24 mouse cellular contexts compared by ENCODE assay signal in the genomic region with DNA sequence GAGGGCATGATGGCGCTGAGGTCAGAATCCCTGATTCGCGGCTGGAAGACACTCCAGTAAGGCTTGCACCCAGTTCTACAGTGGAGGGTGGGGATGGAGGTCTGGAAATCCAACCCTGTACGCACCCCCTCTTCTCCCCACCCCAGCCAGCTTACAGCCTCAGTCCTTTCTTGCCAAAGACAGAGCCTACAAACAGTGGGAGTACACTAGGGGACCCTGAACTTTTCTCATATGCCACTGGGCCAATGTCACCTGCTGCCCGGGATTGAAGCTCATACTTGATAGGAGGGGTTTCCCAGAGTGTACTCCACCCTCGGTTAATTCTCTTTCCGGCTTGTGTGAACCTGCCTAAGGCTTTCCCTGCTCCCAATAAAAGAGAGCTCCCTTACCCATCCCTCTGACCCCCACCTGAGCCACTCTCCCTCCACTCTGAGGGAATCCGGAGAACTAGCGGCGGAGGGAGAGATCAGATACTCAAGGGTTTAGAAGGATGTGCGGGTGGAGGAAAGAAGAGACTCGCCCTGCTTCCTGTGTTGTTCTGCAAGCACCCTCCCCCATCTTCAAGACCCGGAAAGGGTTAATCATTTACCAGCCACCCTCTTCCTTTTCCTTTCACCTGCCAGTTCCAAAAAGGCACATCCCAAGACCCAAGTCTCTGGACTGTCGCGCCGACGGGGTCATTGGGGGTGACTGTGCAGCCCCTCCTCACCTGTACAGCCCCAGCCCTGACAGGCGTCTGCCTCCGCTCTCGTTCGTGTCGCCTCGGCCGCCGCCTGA. TPM values are rescaled to one million over a fixed set of nuclear protein-coding genes. Genes with fewer than 3 reads are reported as not detected.
A peak's percentile ranks its signal among the peaks of the same experiment; 100 is the strongest.
DNase-seq lines count a peak whose midpoint lies in the region; ATAC-seq and TF ChIP-seq lines count a peak whose summit lies in the region.
"Had no signal": no experiment of that assay in that cellular context is flagged by ENCODE, and none has a peak within 500 bp of the region (broad histone marks: within the 10 kb centered on the region; RNA-seq: fewer than 3 reads in every experiment).

No protein-coding gene starts in this region.

- TF ChIP-seq CTCF in small intestine, adult 2 months (IDR thresholded peaks at IDR 0.05; ENCODE audit: extremely low read depth, insufficient read length, insufficient replicate concordance, low read depth, low read length) = no peak

- 0% methylated on average over 25 of the region's 25 CpGs for WGBS in hindbrain, embryonic 11.5 days
- 1% methylated on average over 25 of the region's 25 CpGs for WGBS in hindbrain, embryonic 13.5 days
- 1% methylated on average over 25 of the region's 25 CpGs for WGBS in midbrain, embryonic 11.5 days
- WGBS in midbrain, embryonic 15.5 days = under 1% methylated on average over 25 of the region's 25 CpGs
- 3% methylated on average over 25 of the region's 25 CpGs for WGBS in small intestine, adult 2 months

- no peak overlapping the region for H3K27ac ChIP-seq in hindbrain, embryonic 11.5 days (ENCODE audit: low read depth, low read length)
- no peak overlapping the region for H3K27ac ChIP-seq in hindbrain, embryonic 13.5 days
- H3K27ac ChIP-seq in midbrain, embryonic 11.5 days (ENCODE audit: low read depth, low read length) = no peak overlapping the region
- no peak overlapping the region for H3K27ac ChIP-seq in midbrain, embryonic 15.5 days
- H3K27ac ChIP-seq in small intestine, adult 2 months (ENCODE audit: insufficient read depth, low read depth, low read length) = no peak overlapping the region
- H3K27ac ChIP-seq: embryonic facial prominence, embryonic 15.5 days; gastrocnemius, adult 2 months; limb, embryonic 13.5 days; liver, embryonic 14.5 days; midbrain, embryonic 12.5 days; neural tube, embryonic 13.5 days had no signal

- H3K9me3 ChIP-seq in hindbrain, embryonic 11.5 days (ENCODE audit: control insufficient read depth, low read length) = no peaks in the 10 kb centered on the region
- no peaks in the 10 kb centered on the region for H3K9me3 ChIP-seq in hindbrain, embryonic 13.5 days
- no peaks in the 10 kb centered on the region for H3K9me3 ChIP-seq in midbrain, embryonic 11.5 days (ENCODE audit: control insufficient read depth, low read length)
- no peaks in the 10 kb centered on the region for H3K9me3 ChIP-seq in midbrain, embryonic 15.5 days
- H3K9me3 ChIP-seq: embryonic facial prominence, embryonic 15.5 days; limb, embryonic 13.5 days; midbrain, embryonic 12.5 days; neural tube, embryonic 13.5 days had no signal

- no peak for ATAC-seq in hindbrain, embryonic 11.5 days (ENCODE audit: low FRiP score)
- ATAC-seq in hindbrain, embryonic 13.5 days (ENCODE audit: low FRiP score) = no peak
- ATAC-seq in midbrain, embryonic 11.5 days (ENCODE audit: low FRiP score) = no peak
- no peak for ATAC-seq in midbrain, embryonic 15.5 days (replicated peaks)
- ATAC-seq in activated CD4-positive, CD25-positive, alpha-beta regulatory T cell, adult 4 months = peak; percentile 54
- ATAC-seq: hindbrain, embryonic 16.5 days had no signal

- no peaks in the 10 kb centered on the region for H3K4me1 ChIP-seq in hindbrain, embryonic 11.5 days (replicated peaks; ENCODE audit: control insufficient read depth, insufficient read depth, low read length)
- no peaks in the 10 kb centered on the region for H3K4me1 ChIP-seq in hindbrain, embryonic 13.5 days (replicated peaks)
- H3K4me1 ChIP-seq in midbrain, embryonic 11.5 days (ENCODE audit: control insufficient read depth, insufficient read depth, low read length) = no peaks in the 10 kb centered on the region; the same call in 1 of the 2 replicates
- no peaks in the 10 kb centered on the region for H3K4me1 ChIP-seq in midbrain, embryonic 15.5 days
- peaks cover 3% of the 10 kb centered on the region; the same call in 1 of the 2 replicates for H3K4me1 ChIP-seq in small intestine, adult 2 months (ENCODE audit: control insufficient read depth, insufficient read depth, insufficient read length, low read length)
- H3K4me1 ChIP-seq: limb, embryonic 13.5 days; midbrain, embryonic 12.5 days; neural tube, embryonic 13.5 days had no signal

- no peak for TF ChIP-seq POLR2A in small intestine, adult 2 months (IDR thresholded peaks at IDR 0.05; ENCODE audit: low read depth, low read length)

- H3K9ac ChIP-seq in hindbrain, embryonic 11.5 days (ENCODE audit: low read depth, low read length) = no peak overlapping the region
- H3K9ac ChIP-seq in hindbrain, embryonic 13.5 days = no peak overlapping the region
- H3K9ac ChIP-seq in midbrain, embryonic 11.5 days (ENCODE audit: low read length) = no peak overlapping the region
- H3K9ac ChIP-seq in midbrain, embryonic 15.5 days = no peak overlapping the region
- H3K9ac ChIP-seq: embryonic facial prominence, embryonic 15.5 days; limb, embryonic 13.5 days; liver, embryonic 14.5 days; midbrain, embryonic 12.5 days; neural tube, embryonic 13.5 days had no signal

- DNase-seq in hindbrain, embryonic 11.5 days (ENCODE audit: low spot score) = peak; percentile 48
- peak; percentile 92 for DNase-seq in midbrain, embryonic 11.5 days (ENCODE audit: low spot score, missing footprints)
- no peak for DNase-seq in embryo, embryonic 9.5 days (ENCODE audit: extremely low spot score)
- DNase-seq in left cerebral cortex, adult 8-10 months (ENCODE audit: low spot score in 2 of 2) = no peak
- DNase-seq: adrenal gland, postnatal 36 days; B cell, adult 2 months; cerebellum, adult 11-12 months; cerebellum, postnatal 14 days; gastrocnemius, adult 2 months; heart, postnatal 10 days; kidney, postnatal 10 days; right cerebral cortex, postnatal 14 days had no signal

- H3K27me3 ChIP-seq in hindbrain, embryonic 11.5 days (ENCODE audit: control insufficient read depth, insufficient read depth, low read length) = peaks cover 94% of the 10 kb centered on the region
- peaks cover 99% of the 10 kb centered on the region for H3K27me3 ChIP-seq in hindbrain, embryonic 13.5 days
- H3K27me3 ChIP-seq in midbrain, embryonic 11.5 days (ENCODE audit: control insufficient read depth, insufficient read depth, low read length) = peaks cover 96% of the 10 kb centered on the region
- peaks cover 97% of the 10 kb centered on the region for H3K27me3 ChIP-seq in midbrain, embryonic 15.5 days (replicated peaks)
- peaks cover 81% of the 10 kb centered on the region for H3K27me3 ChIP-seq in small intestine, adult 2 months (ENCODE audit: control insufficient read depth, insufficient read depth, low read length)

- H3K36me3 ChIP-seq in hindbrain, embryonic 11.5 days (ENCODE audit: control insufficient read depth, insufficient read depth, low read length) = no peaks in the 10 kb centered on the region
- no peaks in the 10 kb centered on the region for H3K36me3 ChIP-seq in hindbrain, embryonic 13.5 days
- H3K36me3 ChIP-seq in midbrain, embryonic 11.5 days (ENCODE audit: control insufficient read depth, insufficient read depth, low read length) = no peaks in the 10 kb centered on the region
- no peaks in the 10 kb centered on the region for H3K36me3 ChIP-seq in midbrain, embryonic 15.5 days (replicated peaks)
- no peaks in the 10 kb centered on the region for H3K36me3 ChIP-seq in small intestine, adult 2 months (ENCODE audit: control insufficient read depth, insufficient read depth, low read length)
- H3K36me3 ChIP-seq: embryonic facial prominence, embryonic 15.5 days; limb, embryonic 13.5 days; midbrain, embryonic 12.5 days; neural tube, embryonic 13.5 days had no signal

- no peak overlapping the region for H3K4me2 ChIP-seq in hindbrain, embryonic 11.5 days (replicated peaks; ENCODE audit: low read depth, low read length)
- H3K4me2 ChIP-seq in hindbrain, embryonic 13.5 days = no peak overlapping the region
- H3K4me2 ChIP-seq in midbrain, embryonic 11.5 days = no peak overlapping the region
- H3K4me2 ChIP-seq in midbrain, embryonic 15.5 days = no peak overlapping the region
- H3K4me2 ChIP-seq: embryonic facial prominence, embryonic 15.5 days; heart, embryonic 11.5 days; limb, embryonic 13.5 days; midbrain, embryonic 12.5 days; neural tube, embryonic 13.5 days had no signal

- no peak overlapping the region for H3K4me3 ChIP-seq in hindbrain, embryonic 11.5 days (ENCODE audit: low read depth, low read length)
- H3K4me3 ChIP-seq in hindbrain, embryonic 13.5 days = no peak overlapping the region
- no peak overlapping the region for H3K4me3 ChIP-seq in midbrain, embryonic 11.5 days (ENCODE audit: low read depth, low read length)
- H3K4me3 ChIP-seq in midbrain, embryonic 15.5 days = no peak overlapping the region
- peak overlapping the region; percentile 31 for H3K4me3 ChIP-seq in small intestine, adult 2 months (ENCODE audit: low read depth, low read length)
- H3K4me3 ChIP-seq: embryonic facial prominence, embryonic 15.5 days; gastrocnemius, adult 2 months; limb, embryonic 13.5 days; midbrain, embryonic 12.5 days; neural tube, embryonic 13.5 days had no signal

RNA-seq across cellular contexts. Expression of gene Hoxb13, which starts 21.4 kb away (rescaled TPM):
- polyA plus RNA-seq in hindbrain, embryonic 11.5 days (2014; fragmentation: Nextera tagmentation; extraction: Ambion mirVana) = not detected in 2 replicates
- polyA plus RNA-seq in hindbrain, embryonic 13.5 days (2015; fragmentation: Nextera tagmentation; extraction: Ambion mirVana) = not detected in 2 replicates
- polyA plus RNA-seq in midbrain, embryonic 11.5 days (2014; fragmentation: Nextera tagmentation; extraction: Ambion mirVana) = not detected in 2 replicates
- not detected in 2 replicates for polyA plus RNA-seq in midbrain, embryonic 15.5 days (2015; fragmentation: Nextera tagmentation; extraction: Ambion mirVana)
- polyA plus RNA-seq in activated CD4-positive, CD25-positive, alpha-beta regulatory T cell, adult 4 months (2017; shearing (Covaris generic)) = not detected
- polyA plus RNA-seq in small intestine, adult 2 months (2012; rRNA removed) = 0.11 and 0.25 TPM in 2 replicates
- not detected for total RNA-seq in left cerebral cortex, adult 8-10 months (2022)
- total RNA-seq: adrenal gland, postnatal 36 days; gastrocnemius, adult 2 months; heart, postnatal 10 days had no signal
- polyA plus RNA-seq: embryonic facial prominence, embryonic 15.5 days; heart, embryonic 11.5 days; hindbrain, embryonic 16.5 days; limb, embryonic 13.5 days; liver, embryonic 14.5 days; midbrain, embryonic 12.5 days; neural tube, embryonic 13.5 days had no signal

RNA-seq across cellular contexts. Expression of gene Ttll6, which starts 39.1 kb away (rescaled TPM):
- polyA plus RNA-seq in hindbrain, embryonic 11.5 days (2014; fragmentation: Nextera tagmentation; extraction: Ambion mirVana) = 0.07 and 0.12 TPM in 2 replicates
- 0.22 and 0.26 TPM in 2 replicates for polyA plus RNA-seq in hindbrain, embryonic 13.5 days (2015; fragmentation: Nextera tagmentation; extraction: Ambion mirVana)
- polyA plus RNA-seq in midbrain, embryonic 11.5 days (2014; fragmentation: Nextera tagmentation; extraction: Ambion mirVana) = not detected in 2 replicates
- 0.14 and 0.26 TPM in 2 replicates for polyA plus RNA-seq in midbrain, embryonic 15.5 days (2015; fragmentation: Nextera tagmentation; extraction: Ambion mirVana)
- polyA plus RNA-seq in activated CD4-positive, CD25-positive, alpha-beta regulatory T cell, adult 4 months (2017; shearing (Covaris generic)) = under 1 TPM in 1 of 2 experiments, not detected in 1; 0.11 TPM
- polyA plus RNA-seq in small intestine, adult 2 months (2012; rRNA removed) = 0.11 TPM in 1 of 2 replicates, not detected in the other
- under 1 TPM in 3 of 4 experiments, not detected in 1; 0.23 to 0.36 (median 0.30) TPM for total RNA-seq in left cerebral cortex, adult 8-10 months (2022)
- total RNA-seq: adrenal gland, postnatal 36 days; gastrocnemius, adult 2 months; heart, postnatal 10 days; MEL had no signal
- polyA plus RNA-seq: heart, embryonic 11.5 days; limb, embryonic 13.5 days; liver, embryonic 14.5 days; midbrain, embryonic 12.5 days; neural tube, embryonic 13.5 days had no signal

Comparison
In these comparisons a context has a peak if more than half of its experiments do, and no peak if none do; other contexts are left out.
1. DNase-seq: peak in hindbrain, embryonic 11.5 days (single experiment) and midbrain, embryonic 11.5 days (single experiment); none in embryo, embryonic 9.5 days (single experiment) and left cerebral cortex, adult 8-10 months (0 of 2).